Mouse (Mus musculus) mammary gland, adult 2 months (tissue): ENCODE measurements around the gene Gpr82. TPM values are rescaled to one million over a fixed set of nuclear protein-coding genes. Genes with fewer than 3 reads are reported as not detected.

ENCODE experiments used
- polyA plus RNA-seq: library from polyadenylated mRNA; depleted of rRNA; stranded (reverse); fragments of >200 nt; gene quantifications from 2 replicates; pipeline ENCODE4 v1.2.3, GENCODE M21; 2012; ENCODE audit warnings: low replicate concordance; rRNA removed

Gpr82 gene
- polyA plus RNA-seq, result 0.07 TPM in 1 of 2 replicates, not detected in the other

GRCm38 (mm10) chrX:13661063-13661462 is at the start of gene Gpr82:
TSS of gene Gpr82 (plus strand) at chrX:13661363.

GRCm38 (mm10) chrX:13631599-13632283 is 29.4 kb upstream of the Gpr82 start, which contains the start of gene Gpr34:
TSS of gene Gpr34 (plus strand) at chrX:13632089.

Other genes starting within 250 kb of the Gpr82 start
- 0.16 and 0.36 TPM in 2 replicates for gene Nyx, start 195.3 kb upstream of the Gpr82 start, polyA plus RNA-seq
- gene Gpr34, start 29.3 kb upstream of the Gpr82 start, polyA plus RNA-seq, result 0.47 and 2.2 TPM in 2 replicates
- gene Cask, start 190.0 kb downstream of the Gpr82 start, polyA plus RNA-seq, result 3.2 and 5.9 TPM in 2 replicates